Comparison of ENCODE assay signal across 9 mouse cellular contexts in genomic region chr5:91444981-91445517, GRCm38 (mm10). TPM values are rescaled to one million over a fixed set of nuclear protein-coding genes. Genes with fewer than 3 reads are reported as not detected.
A peak's percentile ranks its signal among the peaks of the same experiment; 100 is the strongest.
DNase-seq lines count a peak whose midpoint lies in the region; ATAC-seq and TF ChIP-seq lines count a peak whose summit lies in the region.
"Had no signal": no experiment of that assay in that cellular context is flagged by ENCODE, and none has a peak within 500 bp of the region (broad histone marks: within the 10 kb centered on the region; RNA-seq: fewer than 3 reads in every experiment).

No protein-coding gene starts in this region.

- ATAC-seq in forebrain, embryonic 13.5 days, result peak; percentile 90
- ATAC-seq in hindbrain, postnatal 0 days, result peak; percentile 95
- ATAC-seq in erythroid progenitor cell, adult 5-6 weeks (replicated peaks; ENCODE audit: low FRiP score, poor library complexity, severe bottlenecking), result no peak
- ATAC-seq in erythroblast, adult 5-6 weeks (replicated peaks; ENCODE audit: low FRiP score, poor library complexity, severe bottlenecking), result no peak

- no peak for TF ChIP-seq CTCF in hindbrain, postnatal 0 days (IDR thresholded peaks at IDR 0.05; ENCODE audit: low read depth)
- TF ChIP-seq CTCF in kidney, adult 2 months (conservative IDR thresholded peaks at IDR 0.05; ENCODE audit: insufficient read depth, insufficient read length, low read depth, low read length), result no peak

- no peak for TF ChIP-seq POLR2A in kidney, adult 2 months (IDR thresholded peaks at IDR 0.05; ENCODE audit: low read depth, low read length)

- DNase-seq in heart, adult 9 months (ENCODE audit: low spot score in 2 of 2), result peak; percentile 3 to 8
- DNase-seq in heart, embryonic 10.5 days (ENCODE audit: low spot score), result no peak
- peak; percentile 39 for DNase-seq in MN1 (ENCODE audit: low spot score)
- DNase-seq in hindbrain, postnatal 0 days (ENCODE audit: low spot score), result peak; percentile 72
- no peak for DNase-seq in kidney, adult 2 months

- H3K9me3 ChIP-seq in heart, embryonic 10.5 days, result no peaks in the 10 kb centered on the region
- H3K9me3 ChIP-seq in forebrain, embryonic 13.5 days (replicated peaks), result no peaks in the 10 kb centered on the region
- H3K9me3 ChIP-seq in hindbrain, postnatal 0 days (ENCODE audit: low read length), result no peaks in the 10 kb centered on the region
- H3K9me3 ChIP-seq: embryonic facial prominence, embryonic 12.5 days had no signal

- H3K4me2 ChIP-seq in forebrain, embryonic 13.5 days, result no peak overlapping the region
- H3K4me2 ChIP-seq in hindbrain, postnatal 0 days (ENCODE audit: low read depth, low read length), result no peak overlapping the region
- H3K4me2 ChIP-seq: embryonic facial prominence, embryonic 12.5 days had no signal

- 32% methylated on average over 3 of the region's 3 CpGs for WGBS in heart, embryonic 10.5 days
- 31% methylated on average over 3 of the region's 3 CpGs for WGBS in forebrain, embryonic 13.5 days
- 23% methylated on average over 3 of the region's 3 CpGs for WGBS in hindbrain, postnatal 0 days
- 41% methylated on average over 3 of the region's 3 CpGs for WGBS in kidney, adult 2 months

- no peak overlapping the region for H3K9ac ChIP-seq in forebrain, embryonic 13.5 days
- no peak overlapping the region for H3K9ac ChIP-seq in hindbrain, postnatal 0 days (replicated peaks; ENCODE audit: low read length)
- H3K9ac ChIP-seq: embryonic facial prominence, embryonic 12.5 days had no signal

- H3K4me3 ChIP-seq in heart, embryonic 10.5 days, result no peak overlapping the region
- H3K4me3 ChIP-seq in forebrain, embryonic 13.5 days, result no peak overlapping the region
- no peak overlapping the region for H3K4me3 ChIP-seq in hindbrain, postnatal 0 days (ENCODE audit: low read length)
- no peak overlapping the region for H3K4me3 ChIP-seq in kidney, adult 2 months (ENCODE audit: insufficient read depth, low read depth, low read length)
- H3K4me3 ChIP-seq: embryonic facial prominence, embryonic 12.5 days had no signal

- H3K4me1 ChIP-seq in heart, embryonic 10.5 days, result 0 out of 2 replicates have a peak, but pooled peaks cover 5% of the 10 kb centered on the region
- H3K4me1 ChIP-seq in forebrain, embryonic 13.5 days, result no peaks in the 10 kb centered on the region
- no peaks in the 10 kb centered on the region for H3K4me1 ChIP-seq in hindbrain, postnatal 0 days (ENCODE audit: insufficient read depth, low read length)
- no peaks in the 10 kb centered on the region for H3K4me1 ChIP-seq in kidney, adult 2 months (ENCODE audit: control insufficient read depth, insufficient read depth, low read length)
- H3K4me1 ChIP-seq: embryonic facial prominence, embryonic 12.5 days had no signal

- no peak overlapping the region for H3K27ac ChIP-seq in heart, embryonic 10.5 days
- H3K27ac ChIP-seq in forebrain, embryonic 13.5 days, result no peak overlapping the region
- H3K27ac ChIP-seq in hindbrain, postnatal 0 days, result no peak overlapping the region
- H3K27ac ChIP-seq in kidney, adult 2 months (ENCODE audit: insufficient read depth, low read depth, low read length), result no peak overlapping the region
- H3K27ac ChIP-seq: embryonic facial prominence, embryonic 12.5 days had no signal

- H3K27me3 ChIP-seq in heart, embryonic 10.5 days (ENCODE audit: insufficient read depth, poor library complexity, severe bottlenecking), result no peaks in the 10 kb centered on the region
- H3K27me3 ChIP-seq in forebrain, embryonic 13.5 days, result no peaks in the 10 kb centered on the region
- no peaks in the 10 kb centered on the region for H3K27me3 ChIP-seq in hindbrain, postnatal 0 days (ENCODE audit: insufficient read depth, low read length)
- H3K27me3 ChIP-seq in kidney, adult 2 months (replicated peaks; ENCODE audit: control insufficient read depth, insufficient read depth, low read length), result no peaks in the 10 kb centered on the region
- H3K27me3 ChIP-seq: embryonic facial prominence, embryonic 12.5 days had no signal

- no peaks in the 10 kb centered on the region for H3K36me3 ChIP-seq in heart, embryonic 10.5 days
- no peaks in the 10 kb centered on the region for H3K36me3 ChIP-seq in forebrain, embryonic 13.5 days (ENCODE audit: poor library complexity, severe bottlenecking)
- H3K36me3 ChIP-seq in hindbrain, postnatal 0 days (ENCODE audit: insufficient read depth, low read length), result no peaks in the 10 kb centered on the region
- no peaks in the 10 kb centered on the region for H3K36me3 ChIP-seq in kidney, adult 2 months (ENCODE audit: control insufficient read depth, insufficient read depth, low read length)
- H3K36me3 ChIP-seq: embryonic facial prominence, embryonic 12.5 days had no signal

RNA-seq across cellular contexts. Expression of gene Btc, which starts 42.3 kb away (rescaled TPM):
- polyA plus RNA-seq in heart, embryonic 10.5 days (2016; fragmentation: Nextera tagmentation; extraction: Ambion mirVana), result 0.31 and 0.39 TPM in 2 replicates
- polyA plus RNA-seq in forebrain, embryonic 13.5 days (2015; fragmentation: Nextera tagmentation; extraction: Ambion mirVana), result 0.08 and 0.13 TPM in 2 replicates
- total RNA-seq in hindbrain, postnatal 0 days (2014; rRNA removed), result 0.14 and 0.58 TPM in 2 replicates
- polyA plus RNA-seq in hindbrain, postnatal 0 days (2015; fragmentation: Nextera tagmentation; extraction: Ambion mirVana), result 0.15 and 0.19 TPM in 2 replicates
- not detected in 2 replicates for total RNA-seq in erythroid progenitor cell, adult 5-6 weeks (2015; ENCODE audit: low replicate concordance)
- total RNA-seq in erythroid progenitor cell, adult 5-6 weeks (2017; ENCODE audit: low replicate concordance), result not detected in 2 replicates
- polyA plus RNA-seq in kidney, adult 2 months (2012; rRNA removed), result 2.4 and 2.8 TPM in 2 replicates
- not detected in 2 replicates for total RNA-seq in erythroblast, adult 5-6 weeks (2015; ENCODE audit: low replicate concordance)
- not detected in 2 replicates for total RNA-seq in erythroblast, adult 5-6 weeks (2017; ENCODE audit: low replicate concordance)

Comparison
In these comparisons a context has a peak if more than half of its experiments do, and no peak if none do; other contexts are left out.
1. DNase-seq: peak in heart, adult 9 months (2 of 2), MN1 (single experiment) and hindbrain, postnatal 0 days (single experiment); none in heart, embryonic 10.5 days (single experiment) and kidney, adult 2 months (single experiment).
2. ATAC-seq: peak in forebrain, embryonic 13.5 days (single experiment) and hindbrain, postnatal 0 days (single experiment); none in erythroid progenitor cell, adult 5-6 weeks (single experiment) and erythroblast, adult 5-6 weeks (single experiment).